ENCODE assay signal across 19 mouse cellular contexts in genomic region chr14:116783840-116784239, GRCm38 (mm10).
DNase-seq lines count a peak whose midpoint lies in the region; ATAC-seq and TF ChIP-seq lines count a peak whose summit lies in the region.
"Had no signal": no experiment of that assay in that cellular context is flagged by ENCODE, and none has a peak within 500 bp of the region (broad histone marks: within the 10 kb centered on the region; RNA-seq: fewer than 3 reads in every experiment).

No protein-coding gene starts in this region.

- 34% methylated on average over 3 of the region's 3 CpGs for WGBS in forebrain, embryonic 15.5 days
- 73% methylated on average over 3 of the region's 3 CpGs for WGBS in forebrain, embryonic 11.5 days
- 49% methylated on average over 3 of the region's 3 CpGs for WGBS in midbrain, postnatal 0 days
- WGBS in midbrain, embryonic 15.5 days, result 57% methylated on average over 3 of the region's 3 CpGs

- H3K9me3 ChIP-seq in forebrain, embryonic 15.5 days, result no peaks in the 10 kb centered on the region
- no peaks in the 10 kb centered on the region for H3K9me3 ChIP-seq in forebrain, embryonic 11.5 days (ENCODE audit: control insufficient read depth, low read length)
- H3K9me3 ChIP-seq in midbrain, postnatal 0 days (ENCODE audit: low read length), result no peaks in the 10 kb centered on the region
- H3K9me3 ChIP-seq in midbrain, embryonic 15.5 days, result no peaks in the 10 kb centered on the region
- H3K9me3 ChIP-seq: hindbrain, embryonic 13.5 days had no signal

- H3K27me3 ChIP-seq in forebrain, embryonic 15.5 days, result no peaks in the 10 kb centered on the region
- H3K27me3 ChIP-seq in forebrain, embryonic 11.5 days (ENCODE audit: control insufficient read depth, insufficient read depth, low read length), result no peaks in the 10 kb centered on the region
- no peaks in the 10 kb centered on the region for H3K27me3 ChIP-seq in midbrain, postnatal 0 days (ENCODE audit: insufficient read depth, low read length)
- no peaks in the 10 kb centered on the region for H3K27me3 ChIP-seq in midbrain, embryonic 15.5 days (replicated peaks)
- H3K27me3 ChIP-seq: hindbrain, embryonic 13.5 days had no signal

- ATAC-seq in forebrain, embryonic 15.5 days (replicated peaks), result peak; percentile 90
- ATAC-seq in forebrain, embryonic 11.5 days (replicated peaks; ENCODE audit: low FRiP score), result no peak
- ATAC-seq in midbrain, postnatal 0 days (ENCODE audit: low FRiP score), result no peak
- no peak for ATAC-seq in midbrain, embryonic 15.5 days (replicated peaks)
- ATAC-seq: CD4-positive, CD25-positive, alpha-beta regulatory T cell, adult 4 months; hindbrain, postnatal 0 days had no signal

- H3K9ac ChIP-seq in forebrain, embryonic 15.5 days (replicated peaks), result no peak overlapping the region
- H3K9ac ChIP-seq in forebrain, embryonic 11.5 days (ENCODE audit: low read length), result no peak overlapping the region
- no peak overlapping the region for H3K9ac ChIP-seq in midbrain, postnatal 0 days (replicated peaks; ENCODE audit: low read length, poor library complexity, severe bottlenecking)
- no peak overlapping the region for H3K9ac ChIP-seq in midbrain, embryonic 15.5 days
- H3K9ac ChIP-seq: hindbrain, embryonic 13.5 days had no signal

- H3K4me1 ChIP-seq in forebrain, embryonic 15.5 days, result no peaks in the 10 kb centered on the region
- no peaks in the 10 kb centered on the region for H3K4me1 ChIP-seq in forebrain, embryonic 11.5 days (replicated peaks; ENCODE audit: control insufficient read depth, insufficient read depth, low read length)
- H3K4me1 ChIP-seq in midbrain, postnatal 0 days (ENCODE audit: insufficient read depth, low read length), result no peaks in the 10 kb centered on the region
- no peaks in the 10 kb centered on the region for H3K4me1 ChIP-seq in midbrain, embryonic 15.5 days
- H3K4me1 ChIP-seq: hindbrain, embryonic 13.5 days had no signal

- no peak for TF ChIP-seq CTCF in midbrain, postnatal 0 days (IDR thresholded peaks at IDR 0.05)

- H3K36me3 ChIP-seq in forebrain, embryonic 15.5 days, result no peaks in the 10 kb centered on the region
- no peaks in the 10 kb centered on the region for H3K36me3 ChIP-seq in forebrain, embryonic 11.5 days (ENCODE audit: control insufficient read depth, insufficient read depth, low read length)
- no peaks in the 10 kb centered on the region for H3K36me3 ChIP-seq in midbrain, postnatal 0 days (ENCODE audit: insufficient read depth, low read length)
- H3K36me3 ChIP-seq in midbrain, embryonic 15.5 days (replicated peaks), result no peaks in the 10 kb centered on the region
- H3K36me3 ChIP-seq: G1E; hindbrain, embryonic 13.5 days had no signal

- no peak overlapping the region for H3K4me3 ChIP-seq in forebrain, embryonic 15.5 days
- no peak overlapping the region for H3K4me3 ChIP-seq in forebrain, embryonic 11.5 days (ENCODE audit: low read depth, low read length)
- H3K4me3 ChIP-seq in midbrain, postnatal 0 days (ENCODE audit: low read depth, low read length), result no peak overlapping the region
- H3K4me3 ChIP-seq in midbrain, embryonic 15.5 days, result no peak overlapping the region
- H3K4me3 ChIP-seq: hindbrain, embryonic 13.5 days had no signal

- H3K27ac ChIP-seq in forebrain, embryonic 15.5 days (replicated peaks), result no peak overlapping the region
- H3K27ac ChIP-seq in forebrain, embryonic 11.5 days (ENCODE audit: low read depth, low read length), result no peak overlapping the region
- H3K27ac ChIP-seq in midbrain, postnatal 0 days (ENCODE audit: low read depth, low read length), result no peak overlapping the region
- no peak overlapping the region for H3K27ac ChIP-seq in midbrain, embryonic 15.5 days
- H3K27ac ChIP-seq: hindbrain, embryonic 13.5 days; hindbrain, postnatal 0 days had no signal

- DNase-seq in cerebellum, postnatal 10 days, result peak; percentile 37 to 42
- no peak for DNase-seq in cerebellum, postnatal 25 days
- no peak for DNase-seq in forebrain, embryonic 11.5 days (ENCODE audit: low spot score)
- peak; percentile 17 for DNase-seq in midbrain, postnatal 0 days (ENCODE audit: low spot score)
- no peak for DNase-seq in right cerebral cortex, adult 18-20 months
- DNase-seq: adrenal gland, postnatal 10 days; B cell, adult 2 months; cerebellum, adult 18-20 months; cerebellum, adult 9-11 months; gastrocnemius, postnatal 14 days; heart, postnatal 10 days; kidney, adult 11 months; kidney, adult 9 months had no signal

- no peak overlapping the region for H3K4me2 ChIP-seq in forebrain, embryonic 15.5 days (replicated peaks)
- no peak overlapping the region for H3K4me2 ChIP-seq in forebrain, embryonic 11.5 days (ENCODE audit: low read depth, low read length, severe bottlenecking)
- no peak overlapping the region for H3K4me2 ChIP-seq in midbrain, postnatal 0 days (ENCODE audit: low read depth, low read length, poor library complexity, severe bottlenecking)
- no peak overlapping the region for H3K4me2 ChIP-seq in midbrain, embryonic 15.5 days
- H3K4me2 ChIP-seq: hindbrain, embryonic 13.5 days had no signal

Comparison
In these comparisons a context has a peak if more than half of its experiments do, and no peak if none do; other contexts are left out.
1. DNase-seq: peak in cerebellum, postnatal 10 days (2 of 2) and midbrain, postnatal 0 days (single experiment); none in cerebellum, postnatal 25 days (0 of 2), forebrain, embryonic 11.5 days (single experiment) and right cerebral cortex, adult 18-20 months (single experiment).